Mouse (Mus musculus) MEL (cell line): Measurements from ENCODE around the gene Med13l. TPM values are rescaled to one million over a fixed set of nuclear protein-coding genes. Genes with fewer than 3 reads are reported as not detected.

Experiments
- DNase-seq: peaks from one replicate; pipeline ENCODE4 v3.0.0; 2011; ENCODE audit warnings: low read depth, low spot score
- H3K27ac ChIP-seq: 2 replicates; pipeline ENCODE4 v1.5.1; 2012; ENCODE audit warnings: low read depth, mild to moderate bottlenecking, control low read depth, low read length, moderate library complexity; ENCODE audit not compliant: control insufficient read depth
- H3K27me3 ChIP-seq, 2 experiments: fragments of 150-350 bp in 1 of 2; sonication (generic) in 1 of 2; 2 replicates each; pipeline ENCODE4 v1.6.1; 2012; ENCODE audit warnings: low read length in 2 of 2, mild to moderate bottlenecking in 2 of 2, improper control_type of control experiment in 1 of 2, moderate library complexity in 1 of 2; ENCODE audit not compliant: insufficient read depth in 2 of 2, control insufficient read depth in 1 of 2
- H3K36me3 ChIP-seq, 2 experiments: 2 replicates each; pipeline ENCODE4 v1.6.1; 2012 to 2014; ENCODE audit warnings: low read length in 2 of 2, improper control_type of control experiment in 1 of 2, inconsistent platforms in 1 of 2, mild to moderate bottlenecking in 1 of 2; ENCODE audit not compliant: insufficient read depth in 2 of 2, control insufficient read depth in 1 of 2
- H3K4me1 ChIP-seq, 2 experiments: fragments of 150-350 bp in 1 of 2; sonication (generic) in 1 of 2; 2 replicates each; pipeline ENCODE4 v1.6.1; 2012; ENCODE audit warnings: low read length in 2 of 2, improper control_type of control experiment in 1 of 2, mild to moderate bottlenecking in 1 of 2; ENCODE audit not compliant: insufficient read depth in 2 of 2, control insufficient read depth in 1 of 2
- H3K4me3 ChIP-seq, 2 experiments: fragments of 150-350 bp in 1 of 2; sonication (generic) in 1 of 2; 2 replicates each; pipeline ENCODE4 v1.5.1; 2012; ENCODE audit warnings: low read depth in 2 of 2, low read length in 2 of 2, mild to moderate bottlenecking in 2 of 2, moderate library complexity in 2 of 2, control low read depth in 1 of 2, improper control_type of control experiment in 1 of 2; ENCODE audit not compliant: control insufficient read depth in 1 of 2, insufficient read depth in 1 of 2
- H3K79me2 ChIP-seq: 2 replicates; pipeline ENCODE4 v1.6.1; 2012; ENCODE audit warnings: mild to moderate bottlenecking, low read length, moderate library complexity; ENCODE audit not compliant: control insufficient read depth, poor library complexity, insufficient read depth
- H3K9ac ChIP-seq: 2 replicates; pipeline ENCODE4 v1.6.1; 2012; ENCODE audit warnings: low read depth, mild to moderate bottlenecking, control low read depth, low read length, moderate library complexity; ENCODE audit not compliant: control insufficient read depth, poor library complexity, severe bottlenecking
- H3K9me3 ChIP-seq: fragments of 150-350 bp; sonication (generic); replicated peaks from 2 replicates; pipeline ENCODE4 v1.6.1; 2012; ENCODE audit warnings: mild to moderate bottlenecking, low read length, improper control_type of control experiment, moderate library complexity; ENCODE audit not compliant: insufficient read depth
- CHD1 ChIP-seq: IDR thresholded peaks from 2 replicates; pipeline ENCODE4 v1.6.1; 2012; ENCODE audit warnings: low read depth, mild to moderate bottlenecking, inconsistent platforms, low read length, improper control_type of control experiment
- CTCF ChIP-seq, 3 experiments: IDR thresholded peaks in 2 of 3; conservative IDR thresholded peaks in 1 of 3; 2 replicates each; pipeline ENCODE4 v1.5.1; 2011 to 2012; ENCODE audit warnings: low read length in 3 of 3, low read depth in 2 of 3, mild to moderate bottlenecking in 2 of 3, improper control_type of control experiment in 1 of 3, inconsistent platforms in 1 of 3, mixed read lengths in 1 of 3, moderate library complexity in 1 of 3; ENCODE audit not compliant: control insufficient read depth in 1 of 3, insufficient read depth in 1 of 3, poor library complexity in 1 of 3, severe bottlenecking in 1 of 3
- E2F4 ChIP-seq: IDR thresholded peaks from 2 replicates; pipeline ENCODE4 v1.6.1; 2011; ENCODE audit warnings: low read depth, low read length, improper control_type of control experiment, borderline replicate concordance
- EP300 ChIP-seq, 2 experiments: IDR thresholded peaks; 2 replicates each; pipeline ENCODE4 v1.6.1; 2011; ENCODE audit warnings: improper control_type of control experiment in 2 of 2, low read length in 2 of 2, low read depth in 1 of 2, mild to moderate bottlenecking in 1 of 2
- ETS1 ChIP-seq: IDR thresholded peaks from 2 replicates; pipeline ENCODE4 v1.6.1; 2012; ENCODE audit warnings: low read depth, mild to moderate bottlenecking, inconsistent platforms, low read length, improper control_type of control experiment, moderate library complexity
- GATA1 ChIP-seq: IDR thresholded peaks from 2 replicates; pipeline ENCODE4 v1.6.1; 2011; ENCODE audit warnings: low read depth, low read length, improper control_type of control experiment
- KAT2A ChIP-seq: conservative IDR thresholded peaks from 2 replicates; pipeline ENCODE4 v1.6.1; 2012; ENCODE audit warnings: low read depth, low read length, improper control_type of control experiment, inconsistent platforms
- MAX ChIP-seq: IDR thresholded peaks from 2 replicates; pipeline ENCODE4 v1.6.1; 2011; ENCODE audit warnings: low read length, improper control_type of control experiment
- MAZ ChIP-seq: IDR thresholded peaks from 2 replicates; pipeline ENCODE4 v1.6.1; 2012; ENCODE audit warnings: low read depth, mild to moderate bottlenecking, inconsistent platforms, low read length, improper control_type of control experiment
- MEF2A ChIP-seq: IDR thresholded peaks from 2 replicates; pipeline ENCODE4 v1.6.1; 2014; ENCODE audit warnings: low read depth, mild to moderate bottlenecking, inconsistent platforms, low read length, improper control_type of control experiment; ENCODE audit not compliant: poor library complexity, insufficient replicate concordance, severe bottlenecking; ENCODE audit errors: extremely low read depth
- MXI1 ChIP-seq: IDR thresholded peaks from 2 replicates; pipeline ENCODE4 v1.6.1; 2011; ENCODE audit warnings: mild to moderate bottlenecking, low read depth, low read length, improper control_type of control experiment
- MYB ChIP-seq: IDR thresholded peaks from 2 replicates; pipeline ENCODE4 v1.6.1; 2011; ENCODE audit warnings: mild to moderate bottlenecking, low read depth, low read length, improper control_type of control experiment
- RCOR1 ChIP-seq: IDR thresholded peaks from 2 replicates; pipeline ENCODE4 v1.6.1; 2012; ENCODE audit warnings: low read depth, mild to moderate bottlenecking, inconsistent platforms, low read length, improper control_type of control experiment
- SIN3A ChIP-seq: IDR thresholded peaks from 2 replicates; pipeline ENCODE4 v1.6.1; 2012; ENCODE audit warnings: low read length, improper control_type of control experiment, inconsistent platforms
- TAL1 ChIP-seq: IDR thresholded peaks from 2 replicates; pipeline ENCODE4 v1.6.1; 2012; ENCODE audit warnings: mild to moderate bottlenecking, inconsistent platforms, low read length, moderate library complexity, mixed read lengths
- TBP ChIP-seq: IDR thresholded peaks from 2 replicates; pipeline ENCODE4 v1.8.0; 2011; ENCODE audit warnings: low read depth, low read length, improper control_type of control experiment
- TCF12 ChIP-seq: IDR thresholded peaks from 2 replicates; pipeline ENCODE4 v1.6.1; 2014; ENCODE audit warnings: low read depth, mild to moderate bottlenecking, inconsistent platforms, low read length, improper control_type of control experiment, moderate library complexity
- USF1 ChIP-seq: IDR thresholded peaks from 2 replicates; pipeline ENCODE4 v1.6.1; 2014; ENCODE audit warnings: low read depth, mild to moderate bottlenecking, inconsistent platforms, low read length, improper control_type of control experiment, moderate library complexity
- USF2 ChIP-seq, 2 experiments: IDR thresholded peaks; 2 replicates each; pipeline ENCODE4 v1.6.1; 2011 to 2012; ENCODE audit warnings: improper control_type of control experiment in 2 of 2, low read length in 2 of 2, borderline replicate concordance in 1 of 2, inconsistent platforms in 1 of 2, low read depth in 1 of 2, mild to moderate bottlenecking in 1 of 2; ENCODE audit not compliant: insufficient read depth in 1 of 2
- polyA plus RNA-seq, 2 experiments: library from polyadenylated mRNA; stranded (reverse) in 1 of 2; unstranded in 1 of 2; fragments of >175 nt in 1 of 2; fragments of >200 nt in 1 of 2; gene quantifications; 2 replicates each; pipeline versions ENCODE4 v1.2.1 to v1.2.4; 2012; ENCODE audit warnings: low replicate concordance in 2 of 2, low read depth in 1 of 2; ENCODE audit not compliant: insufficient read length in 2 of 2, insufficient read depth in 1 of 2, missing spikeins in 1 of 2
- total RNA-seq: library from RNA; depleted of rRNA; stranded (reverse); fragments of 300-350 nt; gene quantifications from 2 replicates; pipeline ENCODE4 v1.2.3, GENCODE M21; 2012

The Med13l gene
- total and polyA plus RNA-seq, 3 experiments = 13.4 to 16.1 TPM; not detected in 1

DNA sequence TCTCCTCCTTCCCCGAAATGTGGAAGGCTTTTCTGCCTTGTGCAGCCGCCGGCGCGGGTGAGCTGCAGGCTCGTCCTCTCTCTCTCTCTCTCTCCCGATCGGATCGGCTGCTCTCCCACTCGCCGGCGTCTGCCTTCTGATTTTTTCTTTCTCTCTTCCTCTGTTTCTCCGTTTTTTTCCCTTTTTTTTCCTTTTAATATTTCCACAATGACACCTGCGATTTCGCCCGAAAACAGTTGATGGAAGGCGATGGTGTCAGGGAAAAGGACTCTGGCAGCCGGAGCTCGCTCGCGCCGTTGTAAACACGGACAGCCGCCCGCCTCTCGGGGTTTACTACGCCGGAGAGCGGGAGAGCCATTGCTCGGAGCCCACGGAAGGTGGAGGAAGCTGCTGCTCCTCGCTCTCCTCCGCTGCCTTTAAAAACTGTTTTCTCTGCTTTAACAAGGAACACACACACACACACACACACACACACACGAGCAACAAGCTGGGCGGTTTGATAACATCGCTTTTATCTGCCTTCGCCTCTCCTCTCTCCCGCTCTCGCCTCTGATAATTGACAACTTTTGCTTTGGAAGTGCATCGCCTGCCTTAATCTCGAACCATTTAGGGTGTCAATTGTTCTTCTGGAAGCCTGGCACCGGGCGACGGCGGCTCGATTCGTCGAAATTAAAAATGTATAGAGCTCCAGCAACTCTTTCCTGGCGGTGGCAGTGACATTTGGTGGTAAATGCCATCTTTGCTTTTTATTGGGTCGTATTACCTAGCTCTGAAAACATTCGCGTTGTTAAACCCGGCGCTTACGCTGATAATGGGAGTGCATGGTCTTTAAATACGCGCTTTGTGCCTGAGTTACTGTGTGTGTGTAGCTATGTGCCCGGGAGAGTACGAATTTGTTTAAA lies 858 bp downstream of the Med13l start:
- Histone ChIP-seq H3K9me3 (no peaks in the 10 kb centered on the region), H3K27ac (peak overlapping the region; percentile 74), H3K4me1 (peaks cover 25 to 34% of the 10 kb centered on the region in 2 experiments), H3K79me2 (peaks cover 60% of the 10 kb centered on the region), H3K27me3 (no peaks in the 10 kb centered on the region), H3K4me3 (peak overlapping the region; percentile 86 to 96), H3K36me3 (peaks cover 0 to 42% of the 10 kb centered on the region in 2 experiments; a peak in 2 of 4 replicates), H3K9ac (peak overlapping the region; percentile 86)
- no peak for TF ChIP-seq CTCF (IDR thresholded peaks at IDR 0.05 in 2 of 3, conservative IDR thresholded peaks at IDR 0.05 in 1 of 3; ENCODE audit: control insufficient read depth in 1 of 3, insufficient read depth in 1 of 3, low read depth in 2 of 3, low read length in 3 of 3, poor library complexity in 1 of 3, severe bottlenecking in 1 of 3)
- TF ChIP-seq EP300 (IDR thresholded peaks at IDR 0.05; ENCODE audit: low read depth in 1 of 2, low read length in 2 of 2) = peak in 1 of 2 experiments; percentile 29; a peak in 2 of 4 replicates
- TF ChIP-seq USF2 (IDR thresholded peaks at IDR 0.05; ENCODE audit: borderline replicate concordance in 1 of 2, insufficient read depth in 1 of 2, low read depth in 1 of 2, low read length in 2 of 2) = no peak
- peak; percentile 42; the same call in 1 of the 2 replicates for TF ChIP-seq MAX
- peak; percentile 52; the same call in 1 of the 2 replicates for TF ChIP-seq MAZ
- peak; percentile 76 for TF ChIP-seq GATA1
- TF ChIP-seq TBP = no peak
- peak; percentile 32; the same call in 1 of the 2 replicates for TF ChIP-seq USF1
- peak; percentile 27; the same call in 1 of the 2 replicates for TF ChIP-seq SIN3A
- peak; percentile 49 for TF ChIP-seq TCF12
- no peak for TF ChIP-seq KAT2A
- TF ChIP-seq E2F4 = no peak
- peak; percentile 68; the same call in 1 of the 2 replicates for TF ChIP-seq CHD1
- TF ChIP-seq RCOR1 = 0 out of 2 replicates have a peak, but pooled peaks have one; percentile 12
- peak; percentile 60; the same call in 1 of the 2 replicates for TF ChIP-seq ETS1
- TF ChIP-seq MXI1 = peak; percentile 62
- TF ChIP-seq TAL1 = no peak
- TF ChIP-seq MYB = no peak
- TF ChIP-seq MEF2A = 0 out of 2 replicates have a peak, but pooled peaks have one; percentile 18
- peak; percentile 69 for DNase-seq
